Mouse (Mus musculus) embryo, embryonic 11 days (tissue): ENCODE measurements around the gene Abce1.

ENCODE experiments used
- DNase-seq: peaks from one replicate; pipeline ENCODE4 v3.0.0-alpha.2; 2015

The Abce1 gene

DNA sequence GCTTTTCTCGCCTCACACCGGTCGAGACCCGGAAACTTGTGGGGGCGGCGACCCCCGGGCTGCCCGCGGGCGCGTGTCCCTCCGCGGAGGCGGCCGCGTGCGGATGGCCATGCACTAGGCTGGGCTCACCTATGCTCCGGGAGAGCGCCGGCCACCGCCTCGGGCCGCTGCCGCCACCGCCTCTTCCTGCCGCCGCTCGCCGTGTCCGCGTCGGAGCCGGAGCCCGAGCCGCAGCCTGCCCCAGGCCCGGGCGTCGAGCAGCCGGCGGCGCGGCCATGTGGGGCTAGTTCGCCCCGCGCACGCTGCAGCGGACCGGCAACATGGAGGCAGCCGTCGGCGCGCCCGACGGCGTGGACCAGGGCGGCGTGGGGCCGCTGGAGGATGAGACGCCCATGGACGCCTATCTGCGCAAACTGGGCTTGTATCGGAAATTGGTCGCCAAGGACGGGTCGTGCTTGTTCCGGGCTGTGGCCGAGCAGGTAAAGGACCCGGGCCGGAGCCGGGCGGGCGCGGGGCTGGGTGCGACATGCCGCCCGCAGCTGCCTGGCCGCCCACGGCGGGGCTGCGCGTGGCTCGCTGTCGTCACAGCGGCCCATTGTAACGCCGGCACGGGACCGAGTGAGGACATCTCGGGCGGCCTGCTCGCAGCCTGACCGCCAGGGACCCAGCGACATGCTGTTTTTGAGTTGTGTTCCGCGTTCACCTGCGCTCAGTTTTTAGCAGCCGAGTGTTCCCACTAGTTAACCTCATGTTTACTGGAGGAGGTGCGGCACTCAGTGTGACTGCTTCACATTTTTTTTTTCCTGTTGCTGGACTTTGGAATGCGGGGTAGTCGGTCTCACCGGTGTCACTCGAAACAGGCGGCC is 71.7 kb downstream of the Abce1 start, which contains the start of gene Otud4:
Gene Otud4 (plus strand): TSS at position 33 of the 866 bp plus-strand sequence.
- DNase-seq: peak; percentile 79

GRCm38 (mm10) chr8:79638707-79639549 is 72.6 kb downstream of the Abce1 start:
- DNase-seq: peak; percentile 99

GRCm38 (mm10) chr8:79638001-79638706 is 73.4 kb downstream of the Abce1 start:
- no peak for DNase-seq

DNA sequence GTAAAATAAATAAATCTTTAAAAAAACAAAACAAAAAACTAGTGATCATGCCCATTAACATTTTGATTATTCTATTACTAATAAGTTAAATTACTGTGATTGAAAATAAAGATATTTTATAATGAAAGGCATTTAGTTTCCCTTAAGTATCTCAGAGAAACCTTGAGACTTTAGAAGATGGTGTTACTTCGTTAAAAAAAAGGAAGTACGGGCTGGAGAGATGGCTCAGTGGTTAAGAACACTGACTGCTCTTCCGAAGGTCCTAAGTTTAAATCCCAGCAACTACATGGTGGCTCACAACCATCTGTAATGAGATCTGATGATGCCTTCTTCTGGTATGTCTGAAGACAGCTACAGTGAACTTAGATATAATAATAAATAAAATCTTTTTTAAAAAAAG is 74.3 kb downstream of the Abce1 start:
- DNase-seq: no peak

- DNase-seq: no peak
These were observed 75.4 kb downstream of the Abce1 start for GRCm38 (mm10) chr8:79636151-79636550.

- DNase-seq: no peak
These were observed 76.0 kb downstream of the Abce1 start for GRCm38 (mm10) chr8:79635491-79635890.
